Mouse (Mus musculus): ENCODE data around the gene Hip1r.
"Not testable (repeated sequence)": the region's sequence is repeated elsewhere in the genome, so short reads cannot be mapped to it uniquely, and the experiment has no call there.

Hip1r gene

DNA sequence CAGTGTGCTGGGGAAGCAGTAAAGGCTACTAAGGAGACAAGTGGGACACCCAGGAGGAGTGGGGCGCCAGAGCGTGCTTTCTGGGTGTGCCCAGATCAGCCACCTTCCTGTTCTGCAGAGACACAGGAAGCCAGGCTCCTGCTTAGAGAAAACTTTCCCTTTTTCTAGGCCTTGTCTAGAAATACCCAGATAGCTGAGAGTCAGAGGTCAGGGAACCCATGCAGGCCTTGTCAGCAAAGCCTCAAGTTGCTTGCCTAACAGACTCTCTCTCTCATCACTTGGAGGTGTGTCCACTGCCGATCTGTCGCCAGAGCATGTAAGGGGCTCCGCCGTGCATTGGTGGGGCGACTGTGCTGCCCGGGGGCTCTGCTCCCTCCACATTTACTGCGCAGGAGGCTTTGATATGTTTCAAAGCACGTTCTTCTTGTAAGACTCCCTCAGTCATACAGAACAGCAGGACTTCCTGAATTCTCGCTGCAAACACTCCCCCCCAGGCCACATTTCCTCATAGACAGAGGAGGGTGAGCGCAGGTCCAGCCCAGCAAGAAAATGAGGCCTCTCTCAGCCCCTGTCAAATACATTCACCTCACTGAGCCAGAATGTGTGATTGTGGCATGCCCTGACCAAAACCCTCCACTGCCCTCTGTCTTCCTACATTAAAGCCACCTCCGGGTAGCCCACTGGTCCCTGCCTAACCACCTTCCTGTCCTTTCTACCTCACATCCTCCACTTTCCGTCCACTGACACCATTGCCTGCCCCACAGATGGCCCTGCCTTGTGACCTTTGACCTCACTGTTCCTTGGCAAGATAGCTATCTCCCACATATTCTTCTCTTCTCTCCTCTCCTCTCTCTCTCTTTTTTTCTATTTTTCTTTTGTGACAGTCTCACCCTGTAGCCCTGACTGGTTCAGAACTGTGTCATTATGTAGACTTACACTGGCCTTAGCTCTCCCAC is 76.9 kb downstream of the Hip1r start:
- in situ Hi-C loops (cut with MboI; ENCODE audit: unreplicated experiment in 2 of 2) = no loop called here

DNA sequence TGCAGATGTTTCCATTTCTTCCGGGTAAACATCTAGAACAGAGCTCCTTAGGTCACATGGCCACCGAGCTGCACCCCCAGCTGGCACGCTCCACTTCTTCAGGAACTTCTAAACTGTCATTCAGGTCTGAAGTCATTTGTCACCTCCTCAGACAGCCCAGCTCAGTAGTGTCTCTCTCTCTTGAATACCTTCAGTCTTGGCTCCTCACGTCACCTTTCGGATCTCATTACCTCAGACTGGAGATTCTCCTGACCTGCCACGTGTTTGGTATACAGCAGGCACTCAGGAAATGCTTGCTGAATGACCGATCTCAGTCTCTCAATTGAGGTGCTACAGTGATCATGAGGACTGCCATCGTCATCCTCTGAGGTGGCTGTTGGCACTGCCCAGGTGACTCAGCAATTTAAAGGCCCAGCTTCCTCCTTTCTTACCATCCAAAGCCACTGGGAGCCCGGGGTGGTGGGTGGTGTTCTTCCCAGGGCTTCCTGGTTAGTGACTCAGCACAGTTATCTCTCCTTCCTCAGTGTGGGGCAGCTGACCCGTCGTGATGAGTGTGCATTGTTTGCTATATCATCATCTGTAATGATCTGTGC is 78.6 kb downstream of the Hip1r start:
- in situ Hi-C loops (cut with MboI; ENCODE audit: unreplicated experiment in 2 of 2) = no loop called here

DNA sequence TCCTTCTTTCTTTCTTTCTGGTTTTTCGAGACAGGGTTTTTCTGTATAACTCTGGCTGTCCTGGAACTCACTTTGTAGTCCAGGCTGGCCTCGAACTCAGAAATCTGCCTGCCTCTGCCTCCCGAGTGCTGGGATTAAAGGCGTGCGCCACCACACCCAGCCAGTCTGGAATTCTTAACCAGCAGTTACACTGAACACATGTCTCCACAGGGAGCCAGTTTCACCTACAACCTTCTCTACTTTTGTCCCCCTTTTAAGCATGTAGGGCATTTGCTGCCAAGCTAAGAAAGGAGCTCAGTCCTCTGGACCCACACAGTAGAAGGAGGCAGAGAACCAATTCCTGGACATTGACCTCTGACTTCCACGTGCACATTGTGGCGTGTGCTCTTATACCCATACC is 79.2 kb downstream of the Hip1r start:
- in situ Hi-C loops (cut with MboI; ENCODE audit: unreplicated experiment in 2 of 2) = not testable (repeated sequence)
